Mouse (Mus musculus) embryo, embryonic 11 days (tissue): Measurements from ENCODE around the gene Wdr34.

Experiments used
- DNase-seq: peaks from one replicate; pipeline ENCODE4 v3.0.0-alpha.2; 2015

The Wdr34 gene

DNA sequence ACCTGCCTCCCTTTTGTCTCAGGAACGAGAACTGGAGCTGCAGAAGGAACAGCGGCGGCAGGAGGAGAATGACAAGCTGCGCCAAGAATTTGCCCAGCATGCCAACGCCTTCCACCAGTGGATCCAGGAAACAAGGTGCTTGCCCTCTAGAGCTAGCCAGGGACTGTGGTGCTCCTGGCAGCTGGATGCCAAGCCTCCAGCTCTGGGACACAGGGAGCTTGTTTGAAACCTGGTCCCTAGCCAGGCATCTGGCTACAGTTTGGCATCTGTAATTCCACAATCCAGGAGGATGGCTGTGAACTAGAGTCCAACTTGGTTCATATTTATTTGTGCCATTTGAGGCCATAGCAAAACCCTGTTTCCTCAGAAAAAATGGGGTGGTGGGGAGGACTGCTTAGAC is 21.7 kb downstream of the Wdr34 start:
- DNase-seq = no peak

DNA sequence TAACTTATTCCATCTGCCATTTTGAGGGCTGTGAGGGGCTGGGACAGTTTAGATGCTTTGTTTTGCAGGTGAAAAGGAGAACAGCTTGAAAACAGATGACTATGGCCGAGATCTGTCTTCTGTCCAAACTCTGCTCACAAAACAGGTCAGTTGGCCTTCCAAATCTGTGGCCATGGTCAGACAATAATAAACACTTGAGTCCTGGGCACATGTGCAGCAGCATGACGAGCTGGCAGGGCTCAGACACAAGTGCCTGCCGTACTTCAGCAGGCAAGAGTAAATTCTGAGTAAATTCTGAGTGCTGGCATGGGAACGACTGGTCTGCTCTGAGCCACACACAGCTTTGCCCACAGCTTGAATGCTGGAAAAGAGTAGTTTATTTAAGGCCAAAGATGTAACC is 23.2 kb downstream of the Wdr34 start:
- DNase-seq = no peak

DNA sequence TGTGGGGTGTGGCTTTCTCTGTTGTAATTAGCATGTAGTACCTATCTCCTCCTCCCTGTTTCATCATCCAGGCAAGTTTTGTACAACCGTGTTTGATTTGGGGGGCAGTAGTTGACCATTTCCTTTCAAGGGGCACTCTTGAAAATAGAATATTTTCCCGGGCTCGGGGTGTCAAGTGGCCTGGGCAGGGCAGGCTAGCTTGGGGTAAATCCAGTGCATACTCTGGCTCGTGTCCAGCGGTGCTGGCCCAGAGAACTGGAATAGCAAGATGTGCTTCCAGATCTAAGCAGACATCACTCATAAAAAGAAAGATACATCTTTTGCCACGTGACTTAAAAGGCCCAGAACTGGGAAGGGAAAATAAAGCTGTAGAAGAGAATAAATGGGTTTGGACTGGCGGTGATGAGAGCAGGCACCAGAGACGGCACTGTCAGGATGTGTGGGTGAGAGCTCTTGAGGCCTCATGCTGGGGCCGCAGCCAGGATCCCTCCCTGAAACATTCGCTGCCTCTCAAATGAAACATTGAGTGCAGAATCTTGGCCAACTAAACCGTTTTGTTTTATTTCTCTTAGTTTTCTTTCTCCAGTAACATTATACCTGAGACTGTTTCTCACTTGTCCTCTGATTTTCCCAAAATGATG is 34.2 kb downstream of the Wdr34 start:
- no peak for DNase-seq

DNA sequence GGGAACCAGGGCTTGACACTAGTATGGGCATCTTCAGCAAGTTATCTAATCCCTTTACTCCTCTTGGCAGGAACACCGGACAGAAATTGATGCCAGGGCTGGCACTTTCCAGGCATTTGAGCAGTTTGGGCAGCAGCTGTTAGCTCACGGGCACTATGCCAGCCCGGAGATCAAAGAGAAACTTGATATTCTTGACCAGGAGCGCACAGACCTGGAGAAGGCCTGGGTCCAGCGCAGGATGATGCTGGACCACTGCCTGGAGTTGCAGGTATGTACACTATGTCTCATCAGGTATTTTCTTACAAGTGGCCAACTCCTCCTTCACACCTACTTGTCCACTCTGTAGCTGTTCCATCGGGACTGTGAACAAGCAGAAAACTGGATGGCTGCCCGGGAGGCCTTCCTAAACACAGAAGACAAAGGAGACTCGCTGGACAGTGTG is 37.8 kb downstream of the Wdr34 start:
- no peak for DNase-seq

DNA sequence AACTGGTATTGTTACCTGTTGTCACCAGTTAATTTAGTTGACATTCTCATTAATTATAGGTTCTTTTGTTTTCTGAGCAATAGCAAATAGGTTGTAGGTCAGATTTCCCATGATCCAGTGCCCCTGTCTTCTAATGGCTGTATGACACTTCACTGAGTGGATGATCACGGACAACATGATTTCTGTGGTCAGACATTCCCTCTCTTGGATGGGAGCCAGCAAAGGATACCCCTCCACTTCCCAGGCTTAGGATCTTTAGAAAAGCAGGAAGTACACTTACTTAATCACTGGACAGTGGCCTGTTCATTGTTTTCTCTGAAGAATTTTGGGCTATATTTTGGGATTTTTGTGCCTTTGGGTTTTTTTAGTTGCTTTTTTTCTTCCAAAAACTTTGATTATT is 39.6 kb downstream of the Wdr34 start:
- no peak for DNase-seq

DNA sequence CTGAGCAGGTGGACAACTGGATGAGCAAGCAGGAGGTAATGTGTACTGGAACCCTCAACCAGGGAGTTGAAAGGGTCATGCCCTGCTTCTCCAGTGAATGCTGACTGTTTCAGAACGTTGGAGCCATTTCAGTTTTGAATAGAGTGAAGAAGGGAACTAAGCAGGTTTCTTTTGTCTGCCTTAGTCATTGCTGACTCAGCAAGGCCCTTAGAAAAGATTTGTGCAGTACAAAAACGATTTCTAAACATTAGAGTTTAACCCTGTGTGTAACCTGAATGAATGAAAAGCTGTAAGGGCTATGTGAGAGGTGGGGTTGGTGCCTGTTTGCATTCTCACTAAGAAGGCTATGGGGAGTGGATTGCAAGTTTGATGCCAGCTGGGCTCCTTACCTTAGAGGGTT is 56.7 kb downstream of the Wdr34 start:
- no peak for DNase-seq
